Mouse (Mus musculus): ENCODE measurements around the gene Ccdc85c.
A peak's percentile ranks its signal among the peaks of the same experiment; 100 is the strongest.

The Ccdc85c gene

DNA sequence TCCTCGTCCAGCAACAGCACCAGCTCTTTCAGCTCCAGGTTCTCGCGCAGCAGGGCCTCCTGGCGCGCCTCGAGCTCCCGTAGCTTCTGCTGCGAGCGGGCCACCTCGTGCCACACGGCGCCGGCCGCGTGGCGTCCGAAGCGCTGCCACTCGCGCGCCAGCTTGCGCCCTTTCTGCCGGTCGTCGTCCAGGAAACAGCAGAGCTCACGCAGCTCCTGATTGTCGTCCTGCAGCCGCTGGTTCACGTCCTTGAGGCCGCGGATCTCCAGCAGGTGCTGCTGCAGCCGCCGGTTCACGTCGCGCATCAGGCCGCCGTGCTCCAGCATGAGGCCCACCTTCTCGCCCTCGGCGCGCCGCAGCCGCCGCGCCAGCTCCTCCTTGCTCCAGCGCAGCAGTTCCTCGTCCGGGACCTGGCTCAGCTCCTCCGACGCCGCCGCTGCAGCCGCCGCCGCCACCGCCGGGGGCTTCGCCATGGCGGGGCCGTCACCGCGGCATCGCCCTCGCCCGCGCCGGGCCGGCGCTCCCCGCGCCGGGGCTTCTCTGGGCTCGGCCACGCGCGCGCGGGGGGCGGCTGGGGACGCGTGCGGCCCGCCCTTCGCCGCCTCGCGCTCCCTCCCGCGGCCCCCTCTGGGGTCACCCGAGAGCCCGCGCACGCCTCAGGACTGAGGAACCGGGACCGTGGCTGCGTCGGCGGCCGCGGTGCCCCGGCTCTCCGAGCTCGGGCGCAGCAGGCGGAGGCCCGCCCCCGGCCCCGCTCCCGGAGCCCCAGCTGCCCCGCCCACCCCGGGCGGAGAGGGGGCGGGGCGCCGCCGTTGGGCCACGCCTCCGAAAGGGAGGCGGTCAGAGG lies at the start of gene Ccdc85c:
Gene Ccdc85c (minus strand): TSS at position 765 of the 847 bp plus-strand sequence.
- no peak for DNase-seq (ENCODE audit: low read depth, low spot score)

DNA sequence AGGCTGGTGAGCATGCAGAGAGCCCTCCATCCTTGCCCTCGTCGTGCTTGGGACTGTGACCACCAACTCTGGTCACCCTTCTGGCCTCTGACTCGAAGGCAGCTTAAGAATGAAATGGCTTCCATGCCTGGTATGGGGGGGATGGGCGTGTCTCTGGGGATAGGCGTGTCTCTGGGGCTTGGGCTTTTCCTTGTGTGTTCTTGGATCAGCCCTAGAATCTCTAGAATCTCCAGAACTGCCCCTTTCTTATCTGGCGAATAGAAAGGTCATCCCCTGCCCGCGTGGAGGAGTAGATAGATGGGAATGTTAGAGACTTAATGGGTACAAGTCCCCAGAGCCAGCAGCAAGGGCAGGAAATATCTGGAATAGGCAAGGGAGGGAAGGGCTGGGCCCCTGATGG lies 44.9 kb upstream of the Ccdc85c start:
- DNase-seq (ENCODE audit: low read depth, low spot score): no peak

DNA sequence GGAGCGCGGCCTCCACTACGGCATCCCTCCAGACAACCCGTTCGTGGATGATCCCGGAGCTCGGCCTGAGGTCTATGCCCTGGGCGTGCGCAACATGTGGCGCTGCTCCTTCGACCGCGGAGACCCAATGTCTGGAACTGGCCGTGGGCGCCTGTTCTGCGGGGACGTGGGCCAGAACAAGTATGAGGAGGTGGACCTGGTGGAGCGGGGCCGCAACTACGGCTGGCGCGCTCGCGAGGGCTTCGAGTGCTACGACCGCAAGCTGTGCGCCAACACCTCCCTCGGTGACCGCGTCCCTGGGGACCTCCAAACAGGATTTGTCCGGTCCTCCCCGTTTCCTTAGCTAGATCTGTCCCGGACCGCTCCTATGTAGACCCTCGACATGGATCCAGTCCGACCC lies 43.3 kb upstream of the Ccdc85c start:
- DNase-seq (ENCODE audit: low read depth, low spot score): no peak

DNA sequence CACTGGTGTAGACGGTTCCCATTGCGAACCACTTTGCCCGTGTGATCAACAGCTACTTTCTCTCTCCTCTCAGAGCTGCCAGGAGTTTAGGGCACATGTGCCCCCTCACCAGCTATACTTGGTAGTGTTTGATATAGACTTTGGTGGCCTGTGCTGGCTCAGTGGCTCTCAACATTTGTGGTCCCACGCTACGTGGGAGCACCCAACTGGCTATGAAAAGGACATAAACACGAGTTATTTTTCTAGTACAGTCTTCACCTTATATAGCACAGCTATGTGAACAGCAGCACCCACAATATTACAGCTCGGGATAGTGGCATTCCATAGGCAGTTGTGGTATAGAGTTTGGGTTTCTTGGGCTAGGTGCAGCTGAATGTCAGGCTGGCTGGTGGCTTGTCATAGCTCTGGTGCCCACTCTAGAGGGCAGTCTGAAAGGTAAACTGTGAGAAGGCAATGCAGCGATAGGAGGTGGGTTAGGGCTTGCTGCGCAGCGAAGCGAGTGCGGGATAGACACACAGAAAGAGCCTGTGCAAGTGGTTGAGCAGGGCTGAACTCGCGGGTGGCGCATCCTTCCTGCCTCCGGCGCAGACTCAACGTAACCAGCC lies 42.7 kb upstream of the Ccdc85c start:
- DNase-seq (ENCODE audit: low read depth, low spot score): no peak

DNA sequence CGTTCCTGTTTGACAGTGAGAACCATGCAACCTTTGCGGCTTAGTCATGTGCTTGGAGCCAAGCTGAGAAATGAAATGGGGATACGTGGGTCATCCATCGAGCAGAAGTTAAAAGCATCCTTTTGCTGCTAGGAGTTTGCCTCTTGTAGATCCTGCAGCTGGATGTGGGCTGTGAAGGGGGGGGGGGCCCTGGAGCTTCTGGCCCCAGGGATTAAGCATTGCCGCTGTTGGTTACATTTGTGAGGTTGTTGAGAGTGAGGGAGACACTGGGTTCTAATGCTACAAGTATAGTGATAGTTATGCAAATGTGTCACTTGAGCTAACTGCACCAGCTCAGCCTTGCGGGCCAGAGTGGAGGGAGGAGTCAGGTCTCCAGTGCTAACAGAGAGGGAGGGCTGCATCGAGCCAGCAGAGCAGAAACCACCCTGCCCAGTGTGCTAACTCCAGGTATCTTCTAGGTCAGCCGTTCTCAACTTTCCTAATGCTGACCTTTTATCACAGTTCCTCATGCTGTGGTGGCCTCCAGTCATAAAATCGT lies 42.0 kb upstream of the Ccdc85c start:
- DNase-seq (ENCODE audit: low read depth, low spot score): peak; percentile 10

DNA sequence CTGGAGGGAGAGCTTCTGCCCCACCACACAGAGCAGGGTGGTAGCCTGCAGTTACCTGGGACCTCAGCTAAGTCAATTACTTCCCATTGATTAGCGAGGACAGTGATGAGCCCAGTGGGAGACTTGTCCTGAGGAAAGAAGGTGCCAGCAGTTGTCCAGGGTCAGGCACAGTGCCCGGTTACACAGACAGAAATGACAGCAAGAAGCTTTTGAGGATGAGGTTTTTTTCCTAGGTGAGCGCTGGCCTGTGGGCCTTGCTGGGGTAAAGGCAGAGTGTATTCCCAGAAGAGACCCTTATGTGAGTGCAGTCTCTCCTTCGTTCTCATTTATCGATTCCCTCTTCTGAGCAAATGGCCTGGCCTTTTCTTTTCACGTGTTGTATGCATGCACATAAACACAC lies 41.4 kb upstream of the Ccdc85c start:
- DNase-seq (ENCODE audit: low read depth, low spot score): no peak

DNA sequence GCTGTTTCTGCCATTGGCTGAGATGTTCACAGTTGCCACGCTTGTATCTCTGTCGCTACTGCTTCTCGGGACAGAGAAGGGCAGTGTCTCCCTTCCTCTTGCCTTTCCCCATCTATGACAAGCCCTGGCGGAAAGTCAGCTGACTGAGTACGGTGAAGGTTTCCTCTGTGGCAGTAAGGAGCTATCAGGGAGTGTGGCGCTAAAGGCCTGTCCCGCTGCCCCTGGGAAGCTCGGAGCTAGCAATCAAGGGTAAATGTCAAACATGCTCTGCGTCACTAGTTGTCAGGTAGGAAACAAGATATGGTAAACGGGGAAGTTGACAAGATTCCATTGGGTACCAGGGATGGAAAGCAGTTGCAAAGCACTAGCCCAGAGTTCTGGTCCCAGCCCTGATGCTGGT lies 40.6 kb upstream of the Ccdc85c start:
- DNase-seq (ENCODE audit: low read depth, low spot score): no peak

DNA sequence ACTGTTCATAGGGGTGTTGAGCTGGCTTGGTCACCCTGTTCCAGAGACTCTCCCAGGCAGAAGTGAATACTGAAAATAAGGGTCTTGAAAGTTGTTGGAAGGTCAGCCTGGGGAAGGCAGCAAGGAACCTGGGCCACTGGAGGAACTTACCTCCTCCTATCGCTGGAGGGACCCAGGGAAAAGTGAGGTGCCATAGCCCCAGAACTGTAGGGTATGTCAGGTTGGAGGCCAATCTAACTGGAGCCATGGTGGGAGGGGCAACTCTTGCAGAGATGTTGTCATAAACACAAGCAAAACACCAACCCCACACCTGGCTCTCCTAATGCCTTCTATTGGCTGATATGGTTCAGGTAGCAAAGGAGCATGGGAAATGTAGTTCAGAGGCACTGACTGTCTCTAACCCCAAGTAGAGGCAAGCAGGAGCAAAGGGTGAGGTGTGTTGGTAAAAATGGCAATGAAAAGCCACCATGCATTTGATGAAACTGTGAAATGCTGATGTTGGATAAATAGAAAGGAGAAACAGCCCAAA lies 38.1 kb upstream of the Ccdc85c start:
- DNase-seq (ENCODE audit: low read depth, low spot score): no peak

DNA sequence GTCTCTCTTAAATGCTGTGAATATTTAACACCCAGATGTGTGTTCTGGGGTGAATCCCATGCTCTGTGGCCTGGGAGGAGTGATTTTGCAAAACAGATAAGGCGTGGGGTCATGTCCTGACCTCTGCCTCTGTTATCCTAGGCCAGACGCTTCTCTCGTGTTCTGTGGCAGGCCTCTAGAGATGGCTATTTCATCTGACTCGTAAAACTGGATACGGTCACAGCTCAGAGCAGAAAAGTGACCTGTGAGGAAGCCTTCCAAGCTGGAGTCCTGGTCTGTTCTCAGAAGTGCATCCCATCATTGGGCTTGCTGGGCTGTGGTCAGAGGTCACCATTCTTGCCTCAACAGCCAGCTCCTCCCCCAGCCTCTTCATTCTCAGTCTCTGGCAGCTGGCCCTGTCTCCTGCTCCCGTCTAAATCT lies 37.2 kb upstream of the Ccdc85c start:
- no peak for DNase-seq (ENCODE audit: low read depth, low spot score)

DNA sequence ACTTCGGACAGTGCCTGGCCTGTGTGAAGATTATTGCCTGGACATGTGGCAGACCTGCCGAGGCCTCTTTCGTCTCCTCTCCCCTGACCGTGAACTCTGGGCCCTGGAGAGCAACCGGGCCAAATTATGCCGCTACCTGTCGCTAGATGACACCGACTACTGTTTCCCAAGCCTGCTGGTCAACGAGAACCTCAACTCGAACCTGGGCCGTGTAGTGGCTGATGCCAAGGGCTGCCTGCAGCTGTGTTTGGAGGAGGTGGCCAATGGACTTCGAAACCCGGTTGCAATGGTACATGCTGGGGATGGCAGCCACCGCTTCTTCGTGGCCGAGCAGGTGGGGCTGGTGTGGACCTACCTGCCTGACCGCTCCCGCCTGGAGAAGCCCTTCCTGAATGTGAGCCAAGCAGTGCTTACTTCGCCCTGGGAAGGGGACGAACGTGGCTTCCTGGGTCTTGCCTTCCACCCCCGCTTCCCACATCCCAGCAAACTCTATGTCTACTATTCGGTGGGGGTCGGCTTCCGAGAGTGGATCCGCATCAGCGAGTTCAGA lies 36.6 kb upstream of the Ccdc85c start:
- DNase-seq (ENCODE audit: low read depth, low spot score): no peak

DNA sequence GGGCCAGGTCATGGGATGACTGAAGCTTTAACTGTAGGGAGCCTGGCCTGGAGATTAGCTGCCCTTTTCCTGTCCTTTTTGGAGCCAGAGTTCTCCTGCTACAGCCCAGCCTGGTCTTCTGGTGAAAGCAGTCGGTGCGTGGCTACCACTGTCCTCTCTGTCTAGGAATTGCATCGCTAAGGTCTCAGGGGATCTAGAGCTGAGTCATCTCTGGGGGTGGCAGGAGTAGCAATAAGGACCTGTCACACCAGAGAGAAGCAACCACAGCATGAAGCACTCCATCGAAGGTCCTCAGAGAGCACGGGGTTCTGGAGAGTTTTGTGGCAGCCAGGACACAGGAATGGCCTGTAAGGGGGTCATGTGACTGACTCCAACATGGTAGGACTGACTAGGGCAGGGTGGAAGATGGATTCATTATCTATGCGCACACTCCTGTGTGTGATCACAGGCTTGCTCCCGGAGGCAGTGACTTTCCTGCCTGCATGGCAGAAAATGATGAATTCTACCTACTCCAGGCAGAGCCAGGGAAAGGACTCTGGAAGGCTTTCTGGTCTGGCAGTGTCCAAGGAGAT lies 35.3 kb upstream of the Ccdc85c start:
- DNase-seq (ENCODE audit: low read depth, low spot score): no peak

DNA sequence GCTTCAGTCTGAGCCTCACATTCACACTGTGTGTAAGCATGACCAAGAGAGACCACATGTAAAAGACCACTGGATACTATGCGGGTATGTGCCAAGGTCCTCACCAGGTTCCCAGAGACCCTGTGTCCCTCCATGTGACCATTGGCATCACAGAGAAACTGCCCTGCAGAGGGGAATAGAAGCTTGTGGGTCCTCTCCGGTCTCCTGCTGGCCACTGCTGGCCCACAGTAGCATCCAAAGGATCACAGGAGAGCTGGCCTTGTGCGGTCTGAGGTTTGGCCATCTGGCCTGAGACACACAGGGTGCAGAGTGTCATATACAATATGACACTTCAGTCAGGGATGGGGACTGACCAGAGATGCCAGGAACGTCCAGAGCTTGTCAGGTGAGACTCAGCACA lies 34.8 kb upstream of the Ccdc85c start:
- no peak for DNase-seq (ENCODE audit: low read depth, low spot score)

DNA sequence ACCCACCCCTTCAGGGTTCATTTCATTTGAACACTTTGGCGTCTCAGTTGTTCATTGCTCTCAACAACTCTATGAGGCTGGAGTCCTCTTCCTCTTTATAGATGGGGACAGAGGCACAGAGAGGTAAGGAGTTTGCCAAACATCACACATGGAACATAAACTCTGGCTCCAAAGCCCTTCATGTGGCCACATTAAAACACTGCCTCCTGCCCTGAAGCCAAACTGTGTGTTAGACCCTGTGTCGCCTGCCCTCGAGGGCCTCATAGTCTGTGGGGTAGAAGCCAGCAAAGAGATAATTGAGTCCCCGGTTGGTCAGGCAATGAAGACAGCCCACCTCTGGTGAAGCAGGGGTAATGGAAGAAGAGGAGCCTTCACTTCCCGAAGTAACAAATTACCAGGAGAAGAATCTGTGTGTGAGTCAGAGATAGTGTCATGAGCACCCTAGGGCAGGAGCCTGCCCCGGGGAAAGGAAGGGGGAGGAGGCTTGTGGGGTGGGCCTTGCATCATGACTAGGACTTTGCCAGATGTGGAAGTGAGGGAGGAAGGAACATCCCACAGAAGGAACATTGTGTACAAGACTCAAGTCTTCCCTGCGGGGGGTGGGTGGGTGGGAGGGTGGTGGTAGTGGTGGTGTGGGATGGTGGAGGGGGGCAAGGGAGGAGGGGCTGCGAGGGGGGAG lies 34.0 kb upstream of the Ccdc85c start:
- DNase-seq (ENCODE audit: low read depth, low spot score): no peak

DNA sequence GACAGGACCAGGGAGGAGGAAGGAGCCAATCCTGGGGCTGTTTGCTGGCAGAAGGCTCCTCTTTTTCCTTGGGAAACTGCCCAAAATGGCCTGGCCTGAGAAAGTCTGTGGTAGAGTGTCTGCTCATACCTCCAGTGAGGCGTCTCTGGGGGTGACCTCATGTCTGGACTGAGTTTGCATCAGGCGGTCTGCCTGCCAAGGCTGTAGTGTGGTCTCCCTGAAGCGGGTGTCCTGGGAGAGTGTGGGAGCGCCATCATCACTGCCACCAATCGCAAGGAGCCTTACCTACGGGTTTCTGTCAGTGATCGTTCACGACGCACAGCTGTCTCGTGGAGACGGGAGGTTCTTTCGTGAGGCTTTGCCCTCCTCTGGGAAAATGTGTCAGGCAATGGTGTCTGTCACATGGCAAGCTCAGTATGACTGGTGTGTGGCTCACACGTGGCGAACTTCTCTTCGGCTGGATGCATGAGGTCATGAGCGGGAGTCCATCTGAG lies 33.2 kb upstream of the Ccdc85c start:
- no peak for DNase-seq (ENCODE audit: low read depth, low spot score)

DNA sequence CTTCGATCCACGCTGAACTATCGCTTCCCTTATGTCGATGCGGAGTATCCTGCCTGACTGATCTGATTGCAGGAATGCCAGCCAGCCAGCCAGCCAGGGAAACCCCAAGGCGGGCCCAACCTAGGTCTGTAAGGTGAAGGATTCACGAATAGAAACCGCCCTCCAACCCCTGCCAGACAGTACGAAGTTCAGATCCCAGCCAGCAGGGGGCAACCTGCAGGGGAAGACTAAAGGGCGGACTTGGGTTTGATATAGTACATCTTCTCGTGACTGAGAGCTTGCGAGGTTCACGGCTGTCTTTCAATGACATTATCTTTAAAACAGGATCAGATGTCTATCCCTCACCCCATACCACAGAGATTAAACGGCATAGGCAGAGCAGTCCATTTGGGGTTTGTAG lies 32.3 kb upstream of the Ccdc85c start:
- peak; percentile 47 for DNase-seq (ENCODE audit: low read depth, low spot score)

DNA sequence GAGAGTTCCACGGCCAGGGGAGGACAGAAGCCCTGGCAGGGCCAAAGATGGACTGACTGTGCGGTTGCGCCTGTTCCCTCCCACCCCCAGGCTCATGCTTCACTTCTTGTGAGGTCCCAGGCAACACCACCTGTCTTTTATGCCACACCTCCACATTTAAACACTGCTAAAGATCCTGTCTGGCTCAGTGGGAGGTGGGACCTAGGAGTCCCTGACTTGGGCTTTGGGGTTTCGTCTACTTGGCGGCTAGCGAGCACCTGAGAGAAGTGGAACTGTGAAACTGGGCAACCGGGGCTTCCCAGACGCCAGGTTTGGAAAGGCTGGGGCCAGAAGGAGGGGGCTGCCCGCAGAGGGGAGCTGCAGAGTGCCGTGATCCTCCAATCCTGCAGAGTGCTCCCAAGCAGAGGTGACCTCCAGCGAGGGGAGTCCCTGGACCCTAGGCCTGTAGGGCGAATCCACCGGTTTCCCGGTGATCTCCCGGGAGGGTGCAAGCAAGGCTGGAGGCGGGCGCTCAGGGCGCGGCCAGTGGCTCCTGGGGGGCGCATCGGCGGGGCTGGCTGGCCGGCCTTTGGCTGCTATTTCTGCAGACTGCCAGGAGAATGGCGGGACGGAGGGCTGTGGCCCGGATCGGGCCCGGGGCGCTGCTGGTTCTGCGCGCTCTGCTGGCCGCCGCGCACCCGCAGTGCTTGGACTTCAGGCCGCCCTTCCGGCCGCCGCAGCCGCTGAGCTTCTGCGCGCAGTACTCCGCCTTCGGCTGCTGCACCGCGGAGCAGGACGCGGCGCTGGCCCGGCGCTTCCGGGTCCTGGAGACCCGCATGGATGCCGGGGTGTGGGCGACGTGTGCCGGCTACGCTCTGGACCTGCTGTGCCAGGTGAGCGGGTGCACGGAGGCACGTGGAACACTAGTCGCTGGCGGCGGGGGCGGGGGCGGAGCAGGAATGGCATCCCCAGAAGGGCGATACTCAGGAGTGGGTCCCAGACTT lies 30.9 kb upstream of the Ccdc85c start, which contains the start of gene Hhipl1:
Gene Hhipl1 (plus strand): TSS at position 459 of the 983 bp plus-strand sequence.
- no peak for DNase-seq (ENCODE audit: low read depth, low spot score)

DNA sequence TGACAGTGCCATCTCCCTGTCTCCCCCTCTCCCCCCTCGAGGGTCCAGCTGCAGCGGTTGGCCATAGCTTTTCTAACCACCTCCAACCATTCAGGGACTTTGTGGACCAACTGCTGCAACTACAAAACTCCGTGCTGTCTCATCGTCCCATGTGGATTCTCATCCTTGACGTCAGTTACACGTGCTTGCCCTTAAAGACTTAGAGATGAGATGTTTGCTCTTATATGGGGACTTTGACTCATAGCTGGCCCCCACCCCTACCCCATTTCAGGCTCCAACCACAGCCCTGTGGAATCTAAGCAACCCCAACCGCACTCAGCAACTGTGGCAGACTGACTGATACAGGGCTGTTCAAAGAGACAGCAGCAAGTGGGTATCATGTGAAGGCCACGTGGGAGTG lies 29.9 kb upstream of the Ccdc85c start:
- no peak for DNase-seq (ENCODE audit: low read depth, low spot score)

DNA sequence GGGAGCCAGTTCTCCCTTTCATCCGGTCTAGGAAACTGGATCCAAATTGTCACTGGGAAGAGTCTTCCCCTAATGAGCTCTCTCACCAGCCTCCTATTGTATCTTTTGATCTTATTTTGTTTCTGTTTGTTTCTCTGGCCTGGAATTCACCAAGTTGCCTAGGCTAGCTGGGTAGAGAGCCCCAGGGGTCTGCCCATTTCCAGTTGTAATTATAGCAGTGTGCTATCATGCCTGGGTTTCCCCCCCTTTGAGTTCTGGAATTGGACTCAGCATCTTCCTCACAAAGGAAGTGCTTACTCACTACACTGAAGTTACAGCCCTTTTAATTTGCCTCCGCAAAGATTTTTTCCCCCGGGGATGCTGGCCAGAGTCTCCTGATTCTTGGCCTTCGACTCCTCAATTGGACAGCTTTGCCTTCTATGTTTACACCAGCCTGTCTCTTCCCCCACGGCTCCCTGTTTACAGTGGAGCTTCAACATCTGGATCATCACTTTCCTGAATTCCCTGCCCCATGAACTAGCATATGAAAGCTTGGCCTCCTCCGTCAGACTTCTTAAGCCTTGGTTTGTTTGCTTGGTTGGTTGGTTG lies 28.6 kb upstream of the Ccdc85c start:
- no peak for DNase-seq (ENCODE audit: low read depth, low spot score)

DNA sequence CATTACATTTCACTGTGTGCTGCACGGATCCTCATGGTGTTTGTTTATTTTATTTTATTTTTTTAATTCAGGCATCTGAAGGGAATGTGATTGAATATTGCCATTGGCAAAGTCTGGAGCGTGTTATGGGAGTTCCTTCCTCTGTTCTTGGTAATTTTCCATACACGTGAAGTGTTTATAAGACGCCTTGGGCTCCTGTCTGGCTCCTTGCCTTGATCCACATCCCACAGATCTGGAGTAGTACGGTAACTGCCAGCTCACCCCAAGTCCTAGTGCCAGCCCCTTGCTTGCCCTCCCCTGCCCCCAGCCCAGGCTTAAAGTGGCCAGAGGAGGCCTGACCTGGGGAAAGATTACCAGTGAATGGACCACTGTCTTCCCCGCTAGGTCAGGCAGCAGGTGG lies 25.8 kb upstream of the Ccdc85c start:
- DNase-seq (ENCODE audit: low read depth, low spot score): no peak

DNA sequence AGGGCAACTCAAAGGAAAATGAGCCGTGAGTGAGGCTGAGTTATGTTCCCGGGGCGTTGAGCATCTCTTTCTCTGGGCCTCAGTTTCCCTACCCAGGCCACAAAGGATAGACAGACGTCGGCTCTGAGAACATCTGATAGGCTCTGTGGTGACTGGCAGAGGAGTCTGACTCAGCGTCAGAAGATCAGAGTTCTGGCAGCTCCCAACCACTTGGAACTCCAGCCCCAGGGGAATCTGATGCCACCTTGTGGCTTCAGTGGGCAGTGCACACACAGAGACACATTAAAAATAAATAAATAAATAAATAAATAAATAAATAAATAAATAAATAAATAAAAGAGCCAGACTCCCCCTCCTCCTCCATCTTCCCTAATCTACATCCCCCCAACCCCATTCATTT lies 21.8 kb upstream of the Ccdc85c start:
- DNase-seq (ENCODE audit: low read depth, low spot score): peak; percentile 22
